Mouse (Mus musculus) right cerebral cortex, adult 18-20 months (tissue): Measurements from ENCODE around the gene D130052B06Rik.

ENCODE experiments used
- DNase-seq: peaks from one replicate; pipeline ENCODE4 v3.0.0; 2022; ENCODE audit warnings: mixed read lengths

D130052B06Rik gene

GRCm38 (mm10) chr11:33668376-33668775 is 69.3 kb downstream of the D130052B06Rik start:
- no peak for DNase-seq

- no peak for DNase-seq
These were observed 71.2 kb downstream of the D130052B06Rik start for GRCm38 (mm10) chr11:33670105-33670965.
